Mouse (Mus musculus) inflammation-experienced regulatory T-cells, adult 6 months (primary cell): ENCODE data around the gene Kprp. TPM values are rescaled to one million over a fixed set of nuclear protein-coding genes. Genes with fewer than 3 reads are reported as not detected.
"Not testable (repeated sequence)": the region's sequence is repeated elsewhere in the genome, so short reads cannot be mapped to it uniquely, and the experiment has no call there.

Experiments used
- ATAC-seq: one replicate; pipeline ENCODE4 v1.8.0; 2017
- polyA plus RNA-seq, 3 experiments: library from polyadenylated mRNA; unstranded; fragments of 100-300 nt; shearing (Covaris generic); gene quantifications; one replicate each; pipeline ENCODE4 v1.2.1; 2017

The Kprp gene
- not detected for polyA plus RNA-seq

DNA sequence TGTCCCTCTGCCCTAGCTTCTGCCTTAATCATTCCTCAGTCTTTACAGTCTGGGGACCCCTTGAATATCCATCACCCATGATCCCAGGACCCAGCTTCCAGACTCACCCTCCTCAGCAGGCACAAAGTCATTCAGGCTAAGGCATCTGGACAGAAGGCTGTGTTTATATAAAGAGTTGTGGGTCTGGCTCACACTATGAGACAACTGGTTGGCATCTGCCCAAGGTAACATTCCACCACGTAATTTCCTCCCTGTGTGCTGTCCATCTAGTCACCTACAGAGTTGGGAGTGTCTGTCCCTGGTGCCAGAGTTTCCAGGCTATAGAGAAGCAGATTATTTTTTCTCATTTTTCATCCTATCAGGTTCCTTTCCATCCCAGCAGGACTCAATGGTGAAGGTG lies at the start of gene Kprp:
Gene Kprp (minus strand): TSS at position 140 of the 400 bp plus-strand sequence.
- ATAC-seq = no peak

DNA sequence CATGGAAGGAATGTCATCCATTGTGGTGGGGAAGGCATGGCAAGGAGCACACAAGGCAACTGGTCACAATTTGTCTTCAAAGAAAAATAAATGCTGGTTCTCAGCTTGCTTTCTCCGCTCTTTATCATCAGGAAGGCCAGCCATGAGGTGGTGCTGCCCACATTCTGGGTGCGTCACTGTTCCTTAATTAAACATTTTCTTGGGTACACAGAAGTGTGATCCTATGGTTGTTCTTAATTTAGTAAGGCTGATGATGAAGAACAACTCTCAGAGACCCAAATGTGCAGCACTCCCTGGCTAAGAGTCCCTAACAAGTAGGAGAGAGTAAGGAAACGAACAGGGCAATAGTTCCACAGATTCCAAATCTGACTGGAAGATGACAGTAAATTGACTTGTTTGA lies 47.1 kb upstream of the Kprp start:
- ATAC-seq = no peak

DNA sequence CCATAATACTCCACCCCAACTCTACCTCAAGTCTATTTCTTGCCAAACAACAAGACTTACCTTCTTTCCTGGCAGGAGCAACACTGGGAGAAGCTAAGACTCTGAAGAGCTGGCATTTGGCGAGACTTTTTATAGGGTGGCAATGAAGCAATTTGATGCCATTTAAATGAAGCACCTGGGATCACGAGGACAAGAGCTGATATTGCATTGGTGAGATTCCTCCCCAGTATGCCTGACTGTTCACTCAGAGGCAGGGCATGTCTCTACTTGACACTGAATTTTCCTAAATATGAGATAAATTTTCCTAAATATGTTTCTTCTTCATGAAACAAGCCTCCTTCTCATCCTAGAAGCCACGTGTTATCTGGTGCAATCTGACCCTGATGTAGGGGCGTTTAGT lies 43.1 kb upstream of the Kprp start, which contains the start of gene 2310050C09Rik:
Gene 2310050C09Rik (minus strand): TSS at position 101 of the 400 bp plus-strand sequence.
- ATAC-seq = no peak

DNA sequence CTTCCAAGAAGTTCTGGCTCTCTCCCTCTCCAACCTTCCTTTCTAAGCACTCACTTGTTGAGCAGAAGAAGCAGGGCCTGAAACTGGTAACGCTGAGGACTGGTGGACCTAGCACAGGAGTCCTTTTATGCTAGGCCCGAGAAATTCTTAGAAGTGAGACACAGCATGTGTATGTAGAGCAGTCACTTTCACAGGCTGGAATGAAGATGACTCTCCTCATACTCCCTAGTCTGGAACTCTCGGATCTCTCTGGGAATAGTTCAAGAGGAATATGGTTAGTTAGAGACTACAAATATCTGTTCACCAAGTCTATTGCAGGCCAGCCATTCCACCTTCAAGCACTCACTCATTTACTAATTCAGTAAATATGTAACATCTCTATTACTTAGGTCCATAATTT lies 24.1 kb upstream of the Kprp start, which contains the start of gene Lce1l:
Gene Lce1l (minus strand): TSS at position 101 of the 400 bp plus-strand sequence.
- ATAC-seq = no peak

DNA sequence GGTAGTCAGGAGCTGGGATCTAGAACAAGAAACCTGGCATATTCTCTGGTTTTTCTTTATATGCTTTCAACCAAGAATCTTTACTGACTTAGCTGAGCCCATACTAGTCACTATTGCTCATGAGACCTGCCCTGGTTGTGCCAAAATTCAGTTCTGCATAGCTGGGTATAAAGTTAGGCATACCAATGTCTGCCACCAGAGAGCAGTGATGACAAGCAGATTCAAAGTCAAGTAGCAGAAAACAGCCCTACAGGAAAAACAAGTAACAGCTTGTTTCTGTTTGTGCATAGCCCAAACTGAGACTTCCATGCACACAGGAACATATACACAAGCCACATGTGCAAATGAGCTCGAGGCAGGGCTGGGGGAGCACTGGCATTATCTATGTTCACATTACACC lies 1.2 kb downstream of the Kprp start:
- no peak for ATAC-seq

DNA sequence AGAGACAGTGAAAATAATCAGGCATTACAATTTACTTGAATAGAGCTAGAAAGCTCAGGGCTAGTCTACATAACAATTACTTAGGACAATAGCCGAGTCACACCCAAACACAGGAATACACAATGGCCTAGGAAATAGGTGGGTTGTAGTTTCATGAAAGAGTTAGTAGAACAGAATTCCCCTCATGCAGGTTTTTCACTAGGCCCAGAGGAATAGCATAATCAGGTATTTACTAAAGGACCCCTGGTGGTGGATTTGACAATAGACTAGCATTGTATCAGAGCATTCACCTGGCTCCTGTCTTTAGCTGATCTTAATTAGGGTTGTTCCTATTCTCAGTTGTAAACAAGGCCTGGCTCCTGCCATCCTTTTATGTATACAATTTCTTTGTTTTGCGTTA lies 11.0 kb downstream of the Kprp start:
- not testable (repeated sequence) for ATAC-seq

DNA sequence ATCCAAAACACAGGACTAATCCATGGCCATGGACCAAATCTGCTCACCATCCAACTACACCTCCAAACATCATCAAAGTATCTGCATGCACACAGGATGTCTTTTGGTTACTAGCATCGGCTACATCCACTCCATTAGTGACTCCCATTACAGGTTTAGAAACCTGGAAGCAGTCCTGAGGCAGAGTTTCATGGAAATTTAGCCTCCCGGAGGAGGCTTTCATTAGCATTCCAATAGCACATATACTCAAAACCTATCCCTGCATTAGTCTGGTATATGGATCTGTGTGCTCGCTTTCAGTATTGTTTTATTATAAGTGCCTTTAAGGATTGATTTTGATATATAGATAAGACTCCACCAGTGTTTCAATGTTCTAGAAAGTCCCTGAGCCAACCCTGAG lies 11.5 kb downstream of the Kprp start:
- ATAC-seq = no peak

DNA sequence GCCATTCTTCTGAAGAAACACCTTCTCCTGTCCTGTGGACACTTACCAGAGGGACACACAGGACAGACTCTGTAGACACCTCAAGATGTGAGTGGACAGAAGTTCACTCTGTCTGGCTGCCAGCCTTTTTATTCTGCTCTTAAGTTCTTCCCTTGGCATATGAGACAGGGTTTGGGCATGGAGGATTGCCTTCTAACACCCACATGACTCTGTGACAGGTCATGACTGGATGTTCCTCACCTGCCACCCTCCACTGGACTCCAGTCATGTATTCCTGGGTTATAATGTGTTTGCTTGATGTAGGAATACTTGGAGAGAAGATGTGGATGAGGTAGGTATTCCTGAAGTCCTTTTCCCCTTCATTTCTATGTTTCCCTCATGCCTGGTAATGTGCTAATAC lies 19.3 kb downstream of the Kprp start, which contains the start of gene Lce1k:
Gene Lce1k (minus strand): TSS at position 101 of the 400 bp plus-strand sequence.
- no peak for ATAC-seq

DNA sequence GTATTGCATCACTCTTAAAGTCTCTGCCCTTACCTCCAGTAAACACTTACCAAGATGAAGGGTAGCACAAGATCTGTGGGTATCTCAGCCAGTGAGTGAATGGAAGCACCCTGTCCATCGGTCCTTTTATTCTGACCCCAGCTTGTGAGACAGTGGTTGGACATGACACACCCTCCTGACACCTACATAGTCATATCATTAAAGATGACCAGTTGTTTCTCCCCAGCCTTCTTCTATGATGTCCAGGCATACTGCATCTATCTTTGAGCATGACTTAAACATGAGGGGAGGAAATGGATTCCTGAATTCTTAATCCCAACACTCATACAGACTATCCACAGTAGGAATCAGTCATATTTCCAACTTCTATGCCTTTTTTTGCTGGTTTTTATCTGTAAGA lies 36.6 kb downstream of the Kprp start, which contains the start of gene Lce1j:
Gene Lce1j (minus strand): TSS at position 101 of the 400 bp plus-strand sequence.
- no peak for ATAC-seq

DNA sequence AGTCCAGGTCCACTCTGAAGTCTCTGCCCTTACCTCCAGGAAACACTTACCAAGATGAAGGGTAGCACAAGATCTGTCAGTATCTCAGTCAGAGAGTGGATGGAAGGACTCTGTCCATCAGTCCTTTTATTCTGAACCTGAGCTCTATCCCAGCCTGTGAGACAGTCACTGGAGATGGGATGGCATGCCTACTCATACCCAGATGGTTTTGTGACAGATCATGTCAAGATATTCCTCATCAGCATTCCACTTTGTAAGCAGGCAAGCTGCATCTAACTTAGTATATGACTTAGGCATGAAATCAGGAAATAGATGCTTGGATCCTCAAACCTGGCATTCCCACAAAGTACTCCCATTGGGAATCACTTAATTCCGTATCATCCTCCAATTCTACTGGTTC lies 48.2 kb downstream of the Kprp start, which contains the start of gene Lce1i:
Gene Lce1i (minus strand): TSS at position 101 of the 400 bp plus-strand sequence.
- no peak for ATAC-seq

Other genes with a start within 250 kb of the Kprp start
- not detected for gene Smcp, start 238.2 kb downstream of the Kprp start, polyA plus RNA-seq
- gene 2210017I01Rik, start 219.8 kb downstream of the Kprp start, polyA plus RNA-seq = not detected
- not detected for gene Lce6a, start 205.6 kb downstream of the Kprp start, polyA plus RNA-seq
- gene Lce1a1, start 178.9 kb downstream of the Kprp start, polyA plus RNA-seq = not detected
- gene Lce1b, start 170.3 kb downstream of the Kprp start, polyA plus RNA-seq = not detected
- not detected for gene Lce1a2, start 156.9 kb downstream of the Kprp start, polyA plus RNA-seq
- not detected for gene Lce1c, start 148.0 kb downstream of the Kprp start, polyA plus RNA-seq
- gene Lce1d, start 140.0 kb downstream of the Kprp start, polyA plus RNA-seq = not detected
- not detected for gene Lce1e, start 118.2 kb downstream of the Kprp start, polyA plus RNA-seq
- not detected for gene Lce1f, start 106.9 kb downstream of the Kprp start, polyA plus RNA-seq
- gene Gm38119, start 88.2 kb downstream of the Kprp start, polyA plus RNA-seq = not detected
- gene Lce1g, start 74.9 kb downstream of the Kprp start, polyA plus RNA-seq = not detected
- gene Lce1h, start 62.2 kb downstream of the Kprp start, polyA plus RNA-seq = not detected
- not detected for gene Lce1i, start 48.3 kb downstream of the Kprp start, polyA plus RNA-seq
- gene Lce1j, start 36.7 kb downstream of the Kprp start, polyA plus RNA-seq = not detected
- not detected for gene Lce1k, start 19.4 kb downstream of the Kprp start, polyA plus RNA-seq
- gene Lce1l, start 24.0 kb upstream of the Kprp start, polyA plus RNA-seq = not detected
- gene 2310050C09Rik, start 43.0 kb upstream of the Kprp start, polyA plus RNA-seq = not detected
- not detected for gene Lce3a, start 99.0 kb upstream of the Kprp start, polyA plus RNA-seq
- not detected for gene Lce3b, start 105.7 kb upstream of the Kprp start, polyA plus RNA-seq
- not detected for gene Lce3c, start 117.2 kb upstream of the Kprp start, polyA plus RNA-seq
- gene Lce3d, start 130.1 kb upstream of the Kprp start, polyA plus RNA-seq = not detected
- not detected for gene Lce3e, start 139.8 kb upstream of the Kprp start, polyA plus RNA-seq
- not detected for gene Lce3f, start 165.0 kb upstream of the Kprp start, polyA plus RNA-seq
- not detected for gene Crct1, start 188.4 kb upstream of the Kprp start, polyA plus RNA-seq
- gene Lce1m, start 191.8 kb upstream of the Kprp start, polyA plus RNA-seq = not detected
- gene Gm4858, start 241.6 kb upstream of the Kprp start, polyA plus RNA-seq = not detected